Mouse (Mus musculus): ENCODE results near the gene Kif26a. TPM values are rescaled to one million over a fixed set of nuclear protein-coding genes. Genes with fewer than 3 reads are reported as not detected.

The Kif26a gene
- polyA plus RNA-seq, 1 experiment from 2014 or later, result 3.1 TPM

GRCm38 (mm10) chr12:112153597-112153996 lies 7.6 kb downstream of the Kif26a start:
- Histone ChIP-seq H3K4me1 (replicated peaks; ENCODE audit: control insufficient read depth, insufficient read depth, low read length) (peaks cover 10% of the 10 kb centered on the region), H3K4me3 (ENCODE audit: low read length) (no peak overlapping the region), H3K27ac (ENCODE audit: low read length) (peak overlapping the region; percentile 69), H3K36me3 (ENCODE audit: control insufficient read depth, insufficient read depth, low read length) (no peaks in the 10 kb centered on the region), H3K9me3 (ENCODE audit: control insufficient read depth, low read length) (no peaks in the 10 kb centered on the region), H3K27me3 (ENCODE audit: control insufficient read depth, insufficient read depth, low read depth, low read length) (no peaks in the 10 kb centered on the region), H3K4me2 (ENCODE audit: low read depth, low read length) (no peak overlapping the region), H3K9ac (ENCODE audit: low read length) (no peak overlapping the region)
- WGBS, result 67% methylated on average over 12 of the region's 12 CpGs
- peak; percentile 34; the same call in 1 of the 2 replicates for ATAC-seq (ENCODE audit: low read depth)

- Histone ChIP-seq H3K9me3 (ENCODE audit: control insufficient read depth, low read length) (no peaks in the 10 kb centered on the region), H3K36me3 (ENCODE audit: control insufficient read depth, insufficient read depth, low read length) (no peaks in the 10 kb centered on the region), H3K4me1 (replicated peaks; ENCODE audit: control insufficient read depth, insufficient read depth, low read length) (peaks cover 10% of the 10 kb centered on the region), H3K4me3 (ENCODE audit: low read length) (no peak overlapping the region), H3K27me3 (ENCODE audit: control insufficient read depth, insufficient read depth, low read depth, low read length) (no peaks in the 10 kb centered on the region), H3K4me2 (ENCODE audit: low read depth, low read length) (no peak overlapping the region), H3K27ac (ENCODE audit: low read length) (peak overlapping the region; percentile 83; the same call in 1 of the 2 replicates), H3K9ac (ENCODE audit: low read length) (no peak overlapping the region)
- 51% methylated on average over 5 of the region's 5 CpGs for WGBS
- ATAC-seq (ENCODE audit: low read depth), result no peak
Observed at GRCm38 (mm10) chr12:112154476-112154875, 8.5 kb downstream of the Kif26a start.

GRCm38 (mm10) chr12:112155218-112156051 lies 9.4 kb downstream of the Kif26a start:
- no peaks in the 10 kb centered on the region for H3K9me3 ChIP-seq (ENCODE audit: control insufficient read depth, low read length)
- H3K4me3 ChIP-seq (ENCODE audit: low read length), result no peak overlapping the region
- H3K36me3 ChIP-seq (ENCODE audit: control insufficient read depth, insufficient read depth, low read length), result no peaks in the 10 kb centered on the region
- no peak overlapping the region for H3K4me2 ChIP-seq (ENCODE audit: low read depth, low read length)
- H3K4me1 ChIP-seq (replicated peaks; ENCODE audit: control insufficient read depth, insufficient read depth, low read length), result peaks cover 10% of the 10 kb centered on the region
- WGBS, result 55% methylated on average over 16 of the region's 16 CpGs
- peak overlapping the region; percentile 44 for H3K9ac ChIP-seq (ENCODE audit: low read length)
- peak; percentile 43 for ATAC-seq (ENCODE audit: low read depth)
- peak overlapping the region; percentile 83 for H3K27ac ChIP-seq (ENCODE audit: low read length)
- no peaks in the 10 kb centered on the region for H3K27me3 ChIP-seq (ENCODE audit: control insufficient read depth, insufficient read depth, low read depth, low read length)

GRCm38 (mm10) chr12:112156804-112157203 lies 10.8 kb downstream of the Kif26a start:
- Histone ChIP-seq H3K27ac (ENCODE audit: low read length) (no peak overlapping the region), H3K4me2 (ENCODE audit: low read depth, low read length) (no peak overlapping the region), H3K27me3 (ENCODE audit: control insufficient read depth, insufficient read depth, low read depth, low read length) (no peaks in the 10 kb centered on the region), H3K4me1 (replicated peaks; ENCODE audit: control insufficient read depth, insufficient read depth, low read length) (no peaks in the 10 kb centered on the region), H3K9ac (ENCODE audit: low read length) (no peak overlapping the region), H3K36me3 (ENCODE audit: control insufficient read depth, insufficient read depth, low read length) (no peaks in the 10 kb centered on the region), H3K9me3 (ENCODE audit: control insufficient read depth, low read length) (no peaks in the 10 kb centered on the region), H3K4me3 (ENCODE audit: low read length) (no peak overlapping the region)
- WGBS, result 87% methylated on average over 6 of the region's 6 CpGs
- no peak for ATAC-seq (ENCODE audit: low read depth)

GRCm38 (mm10) chr12:112158246-112158645 lies 12.2 kb downstream of the Kif26a start:
- Histone ChIP-seq H3K36me3 (ENCODE audit: control insufficient read depth, insufficient read depth, low read length) (no peaks in the 10 kb centered on the region), H3K4me2 (ENCODE audit: low read depth, low read length) (no peak overlapping the region), H3K9ac (ENCODE audit: low read length) (no peak overlapping the region), H3K9me3 (ENCODE audit: control insufficient read depth, low read length) (no peaks in the 10 kb centered on the region), H3K4me1 (replicated peaks; ENCODE audit: control insufficient read depth, insufficient read depth, low read length) (no peaks in the 10 kb centered on the region), H3K4me3 (ENCODE audit: low read length) (no peak overlapping the region), H3K27ac (ENCODE audit: low read length) (no peak overlapping the region), H3K27me3 (ENCODE audit: control insufficient read depth, insufficient read depth, low read depth, low read length) (no peaks in the 10 kb centered on the region)
- WGBS, result 36% methylated on average over 8 of the region's 8 CpGs
- no peak for ATAC-seq (ENCODE audit: low read depth)

- H3K27ac ChIP-seq (ENCODE audit: low read length), result no peak overlapping the region
- no peaks in the 10 kb centered on the region for H3K4me1 ChIP-seq (replicated peaks; ENCODE audit: control insufficient read depth, insufficient read depth, low read length)
- no peak for ATAC-seq (ENCODE audit: low read depth)
- no peaks in the 10 kb centered on the region for H3K9me3 ChIP-seq (ENCODE audit: control insufficient read depth, low read length)
- no peak overlapping the region for H3K4me3 ChIP-seq (ENCODE audit: low read length)
- H3K4me2 ChIP-seq (ENCODE audit: low read depth, low read length), result no peak overlapping the region
- H3K27me3 ChIP-seq (ENCODE audit: control insufficient read depth, insufficient read depth, low read depth, low read length), result no peaks in the 10 kb centered on the region
- no peaks in the 10 kb centered on the region for H3K36me3 ChIP-seq (ENCODE audit: control insufficient read depth, insufficient read depth, low read length)
- no peak overlapping the region for H3K9ac ChIP-seq (ENCODE audit: low read length)
Observed at GRCm38 (mm10) chr12:112158784-112159183, 12.8 kb downstream of the Kif26a start.

- H3K4me1 ChIP-seq (replicated peaks; ENCODE audit: control insufficient read depth, insufficient read depth, low read length), result 0 out of 2 replicates have a peak, but pooled peaks cover 5% of the 10 kb centered on the region
- no peak overlapping the region for H3K4me3 ChIP-seq (ENCODE audit: low read length)
- no peak for ATAC-seq (ENCODE audit: low read depth)
- no peak overlapping the region for H3K9ac ChIP-seq (ENCODE audit: low read length)
- no peaks in the 10 kb centered on the region for H3K36me3 ChIP-seq (ENCODE audit: control insufficient read depth, insufficient read depth, low read length)
- H3K27me3 ChIP-seq (ENCODE audit: control insufficient read depth, insufficient read depth, low read depth, low read length), result no peaks in the 10 kb centered on the region
- H3K27ac ChIP-seq (ENCODE audit: low read length), result no peak overlapping the region
- no peak overlapping the region for H3K4me2 ChIP-seq (ENCODE audit: low read depth, low read length)
- WGBS, result 27% methylated on average over 16 of the region's 16 CpGs
- no peaks in the 10 kb centered on the region for H3K9me3 ChIP-seq (ENCODE audit: control insufficient read depth, low read length)
Observed at GRCm38 (mm10) chr12:112163981-112164839, 18.2 kb downstream of the Kif26a start.

GRCm38 (mm10) chr12:112164840-112165219 lies 18.8 kb downstream of the Kif26a start:
- Histone ChIP-seq H3K4me2 (ENCODE audit: low read depth, low read length) (no peak overlapping the region), H3K9me3 (ENCODE audit: control insufficient read depth, low read length) (no peaks in the 10 kb centered on the region), H3K9ac (ENCODE audit: low read length) (no peak overlapping the region), H3K4me3 (ENCODE audit: low read length) (no peak overlapping the region), H3K27me3 (ENCODE audit: control insufficient read depth, insufficient read depth, low read depth, low read length) (no peaks in the 10 kb centered on the region), H3K36me3 (ENCODE audit: control insufficient read depth, insufficient read depth, low read length) (no peaks in the 10 kb centered on the region), H3K27ac (ENCODE audit: low read length) (no peak overlapping the region), H3K4me1 (replicated peaks; ENCODE audit: control insufficient read depth, insufficient read depth, low read length) (0 out of 2 replicates have a peak, but pooled peaks cover 6% of the 10 kb centered on the region)
- ATAC-seq (ENCODE audit: low read depth), result no peak
- WGBS, result 52% methylated on average over 6 of the region's 6 CpGs

GRCm38 (mm10) chr12:112169240-112169639 lies 23.2 kb downstream of the Kif26a start:
- Histone ChIP-seq H3K9me3 (ENCODE audit: control insufficient read depth, low read length) (no peaks in the 10 kb centered on the region), H3K27ac (ENCODE audit: low read length) (no peak overlapping the region), H3K36me3 (ENCODE audit: control insufficient read depth, insufficient read depth, low read length) (no peaks in the 10 kb centered on the region), H3K4me2 (ENCODE audit: low read depth, low read length) (no peak overlapping the region), H3K4me1 (replicated peaks; ENCODE audit: control insufficient read depth, insufficient read depth, low read length) (0 out of 2 replicates have a peak, but pooled peaks cover 6% of the 10 kb centered on the region), H3K27me3 (ENCODE audit: control insufficient read depth, insufficient read depth, low read depth, low read length) (no peaks in the 10 kb centered on the region), H3K9ac (ENCODE audit: low read length) (no peak overlapping the region), H3K4me3 (ENCODE audit: low read length) (no peak overlapping the region)
- peak; percentile 77 for ATAC-seq (ENCODE audit: low read depth)
- WGBS, result 42% methylated on average over 5 of the region's 5 CpGs
